Mouse (Mus musculus) megakaryocyte, embryonic 14.5 days (primary cell): ENCODE data around the gene Map3k13.
"Not testable (repeated sequence)": the region's sequence is repeated elsewhere in the genome, so short reads cannot be mapped to it uniquely, and the experiment has no call there.

Experiments used
- FLI1 ChIP-seq: IDR thresholded peaks from 2 replicates; pipeline ENCODE4 v1.6.1; 2012; ENCODE audit warnings: low read length, inconsistent platforms, mixed read lengths
- GATA1 ChIP-seq: IDR thresholded peaks from 3 replicates; pipeline ENCODE4 v1.6.1; 2012; ENCODE audit warnings: mixed read lengths, low read length, inconsistent platforms, borderline replicate concordance

DNA sequence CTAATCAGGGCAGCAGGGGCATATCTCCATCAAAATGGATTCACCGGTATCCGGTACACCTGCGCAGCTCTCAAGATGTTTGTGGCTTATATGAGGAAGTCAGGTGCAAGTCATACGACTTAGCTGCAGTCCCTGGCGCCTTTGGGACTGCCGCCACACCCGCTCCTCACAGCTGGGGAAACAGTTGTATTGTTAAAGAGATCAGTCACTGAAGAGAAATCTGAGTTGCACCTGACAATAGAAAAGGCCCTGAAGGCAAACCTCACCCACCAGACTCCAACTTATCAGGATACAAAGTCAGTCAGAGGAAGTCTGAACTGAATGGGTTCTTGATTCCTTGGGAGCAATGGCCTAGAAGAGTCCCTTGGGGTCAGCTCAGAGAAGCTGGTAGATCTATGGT lies 13.6 kb downstream of the Map3k13 start:
- not testable (repeated sequence) for TF ChIP-seq GATA1, FLI1
